Mouse (Mus musculus) heart, embryonic 14.5 days (tissue): ENCODE measurements around the gene Cnnm2. TPM values are rescaled to one million over a fixed set of nuclear protein-coding genes. Genes with fewer than 3 reads are reported as not detected.

ENCODE experiments used
- ATAC-seq: fragments of 200-750 bp; cut with Nextera tagmentation; 2 replicates; pipeline ENCODE4 v1.8.0; 2017; ENCODE audit warnings: low read depth, moderate TSS enrichment; ENCODE audit not compliant: insufficient number of reproducible peaks, insufficient read depth, low FRiP score
- H3K27ac ChIP-seq, 2 experiments: fragments of 200-500 bp in 1 of 2; fragments of 300-500 bp in 1 of 2; sonication (generic) in 1 of 2; replicated peaks in 1 of 2; 2 replicates each; pipeline ENCODE4 v1.5.1; 2012 to 2014; ENCODE audit warnings: low read depth in 2 of 2, low read length in 2 of 2, control low read depth in 1 of 2, mild to moderate bottlenecking in 1 of 2, mixed read lengths in 1 of 2; ENCODE audit not compliant: control insufficient read depth in 1 of 2, insufficient read depth in 1 of 2
- H3K27me3 ChIP-seq: fragments of 300-500 bp; sonication (generic); 2 replicates; pipeline ENCODE4 v1.6.1; 2014; ENCODE audit warnings: mild to moderate bottlenecking, low read length, control low read depth; ENCODE audit not compliant: control insufficient read depth, insufficient read depth
- H3K36me3 ChIP-seq: fragments of 300-500 bp; sonication (generic); 2 replicates; pipeline ENCODE4 v1.6.1; 2014; ENCODE audit warnings: mild to moderate bottlenecking, control low read depth, low read length, mixed read lengths; ENCODE audit not compliant: control insufficient read depth, insufficient read depth
- H3K4me1 ChIP-seq, 2 experiments: fragments of 200-500 bp in 1 of 2; fragments of 300-500 bp in 1 of 2; sonication (generic) in 1 of 2; 2 replicates each; pipeline ENCODE4 v1.6.1; 2012 to 2014; ENCODE audit warnings: low read length in 2 of 2, control low read depth in 1 of 2, mixed read lengths in 1 of 2; ENCODE audit not compliant: control insufficient read depth in 2 of 2, insufficient read depth in 2 of 2
- H3K4me2 ChIP-seq: fragments of 300-500 bp; sonication (generic); 2 replicates; pipeline ENCODE4 v1.6.1; 2014; ENCODE audit warnings: mild to moderate bottlenecking, low read length
- H3K4me3 ChIP-seq, 2 experiments: fragments of 200-500 bp in 1 of 2; fragments of 300-500 bp in 1 of 2; sonication (generic) in 1 of 2; 2 replicates each; pipeline ENCODE4 v1.5.1; 2012 to 2014; ENCODE audit warnings: low read length in 2 of 2, mild to moderate bottlenecking in 2 of 2, control low read depth in 1 of 2, low read depth in 1 of 2, moderate library complexity in 1 of 2; ENCODE audit not compliant: control insufficient read depth in 1 of 2, insufficient read depth in 1 of 2
- H3K9ac ChIP-seq: fragments of 300-500 bp; sonication (generic); 2 replicates; pipeline ENCODE4 v1.6.1; 2014; ENCODE audit warnings: mild to moderate bottlenecking, low read length
- H3K9me3 ChIP-seq: fragments of 300-500 bp; sonication (generic); 2 replicates; pipeline ENCODE4 v1.6.1; 2016; ENCODE audit warnings: low read length, control low read depth; ENCODE audit not compliant: control insufficient read depth
- WGBS: fragments of 180-500 bp; shearing (Covaris S2); extraction: QIAGEN DNeasy Blood & Tissue Kit; methylation state at CpG from one replicate; pipeline ENCODE4 v1.1.7; 2014; 5-methylcytosine and 5-hydroxymethylcytosine counted together
- polyA plus RNA-seq: library from polyadenylated mRNA; unstranded; fragments of >200 nt; fragmentation: Nextera tagmentation; extraction: Ambion mirVana; gene quantifications from 2 replicates; pipeline ENCODE4 v1.2.1, GENCODE M21; 2014

Cnnm2 gene
- polyA plus RNA-seq, 1 experiment from 2014 or later: 3.2 TPM

GRCm38 (mm10) chr19:46908207-46908606, 146.8 kb downstream of the Cnnm2 start:
- Histone ChIP-seq H3K9me3 (no peaks in the 10 kb centered on the region), H3K4me2 (no peak overlapping the region), H3K4me3 (no peak overlapping the region), H3K36me3 (peaks cover 17% of the 10 kb centered on the region), H3K4me1 (peaks cover 2 to 3% of the 10 kb centered on the region in 2 experiments; a peak in 3 of 4 replicates), H3K27ac (no peak overlapping the region), H3K27me3 (no peaks in the 10 kb centered on the region), H3K9ac (no peak overlapping the region)
- ATAC-seq: no peak
- WGBS: 83% methylated on average over 5 of the region's 5 CpGs

- H3K27me3 ChIP-seq: no peaks in the 10 kb centered on the region
- no peak for ATAC-seq
- H3K36me3 ChIP-seq: peaks cover 9% of the 10 kb centered on the region
- no peaks in the 10 kb centered on the region for H3K9me3 ChIP-seq
- peaks cover 2 to 3% of the 10 kb centered on the region in 2 experiments; a peak in 3 of 4 replicates for H3K4me1 ChIP-seq
- 82% methylated on average over 4 of the region's 4 CpGs for WGBS
- no peak overlapping the region for H3K27ac ChIP-seq
- H3K4me3 ChIP-seq: no peak overlapping the region
- H3K9ac ChIP-seq: no peak overlapping the region
- no peak overlapping the region for H3K4me2 ChIP-seq
Measured at GRCm38 (mm10) chr19:46908977-46909376, 147.6 kb downstream of the Cnnm2 start.

- Histone ChIP-seq H3K4me3 (no peak overlapping the region), H3K36me3 (no peaks in the 10 kb centered on the region), H3K27ac (no peak overlapping the region), H3K9me3 (no peaks in the 10 kb centered on the region), H3K4me1 (peaks cover 4 to 7% of the 10 kb centered on the region in 2 experiments; a peak in 2 of 4 replicates), H3K4me2 (no peak overlapping the region), H3K9ac (no peak overlapping the region), H3K27me3 (no peaks in the 10 kb centered on the region)
- 70% methylated on average over 3 of the region's 3 CpGs for WGBS
- ATAC-seq: no peak
Measured at GRCm38 (mm10) chr19:46911492-46911891, 150.1 kb downstream of the Cnnm2 start.

- Histone ChIP-seq H3K4me3 (no peak overlapping the region), H3K9me3 (no peaks in the 10 kb centered on the region), H3K4me2 (no peak overlapping the region), H3K36me3 (no peaks in the 10 kb centered on the region), H3K9ac (no peak overlapping the region), H3K27ac (no peak overlapping the region), H3K4me1 (peaks cover 4 to 7% of the 10 kb centered on the region in 2 experiments; a peak in 2 of 4 replicates), H3K27me3 (no peaks in the 10 kb centered on the region)
- no peak for ATAC-seq
- 95% methylated on average over 11 of the region's 11 CpGs for WGBS
Measured at GRCm38 (mm10) chr19:46913626-46914025, 152.2 kb downstream of the Cnnm2 start.

- WGBS: 44% methylated on average over 9 of the region's 9 CpGs
- no peak overlapping the region for H3K4me3 ChIP-seq
- no peak overlapping the region for H3K4me2 ChIP-seq
- no peaks in the 10 kb centered on the region for H3K27me3 ChIP-seq
- no peaks in the 10 kb centered on the region for H3K9me3 ChIP-seq
- 0 out of 4 replicates have a peak overlapping the region, but pooled peaks of 1 of the 2 experiments have one; percentile 3 for H3K27ac ChIP-seq
- H3K36me3 ChIP-seq: no peaks in the 10 kb centered on the region
- H3K4me1 ChIP-seq: peaks cover 2 to 10% of the 10 kb centered on the region in 2 experiments; a peak in 2 of 4 replicates
- H3K9ac ChIP-seq: no peak overlapping the region
- ATAC-seq: no peak
Measured at GRCm38 (mm10) chr19:46915406-46916080, 154.1 kb downstream of the Cnnm2 start.

- H3K4me1 ChIP-seq: peaks cover 2 to 6% of the 10 kb centered on the region in 2 experiments; a peak in 2 of 4 replicates
- no peak overlapping the region for H3K4me3 ChIP-seq
- H3K9me3 ChIP-seq: no peaks in the 10 kb centered on the region
- 44% methylated on average over 6 of the region's 6 CpGs for WGBS
- peak overlapping the region; percentile 19 to 52; a peak in 2 of 4 replicates for H3K27ac ChIP-seq
- ATAC-seq: no peak
- no peak overlapping the region for H3K9ac ChIP-seq
- 0 out of 2 replicates have a peak, but pooled peaks cover 7% of the 10 kb centered on the region for H3K36me3 ChIP-seq
- no peaks in the 10 kb centered on the region for H3K27me3 ChIP-seq
- H3K4me2 ChIP-seq: no peak overlapping the region
Measured at GRCm38 (mm10) chr19:46920571-46920970, 159.2 kb downstream of the Cnnm2 start.

- no peaks in the 10 kb centered on the region for H3K9me3 ChIP-seq
- no peak overlapping the region for H3K9ac ChIP-seq
- no peak overlapping the region for H3K4me3 ChIP-seq
- 0 out of 2 replicates have a peak, but pooled peaks cover 1% of the 10 kb centered on the region for H3K36me3 ChIP-seq
- no peaks in the 10 kb centered on the region for H3K27me3 ChIP-seq
- H3K4me1 ChIP-seq: peaks cover 6 to 42% of the 10 kb centered on the region in 2 experiments
- ATAC-seq: no peak
- peak overlapping the region; percentile 45 for H3K4me2 ChIP-seq
- H3K27ac ChIP-seq: peak overlapping the region in 1 of 2 experiments; percentile 74; a peak in 2 of 4 replicates
- 44% methylated on average over 4 of the region's 4 CpGs for WGBS
Measured at GRCm38 (mm10) chr19:46926357-46926756, 165.0 kb downstream of the Cnnm2 start.
